Mouse (Mus musculus): ENCODE data around the gene Pip5kl1.

Pip5kl1 gene

GRCm38 (mm10) chr2:32574497-32574896, at the start of gene Pip5kl1:
Pip5kl1 (plus strand) TSS chr2:32574797.
- DNase-seq (ENCODE audit: low spot score in 2 of 2) = no peak

- DNase-seq (ENCODE audit: low spot score in 2 of 2) = no peak
These were observed 48.8 kb upstream of the Pip5kl1 start for GRCm38 (mm10) chr2:32525816-32526215.

- DNase-seq (ENCODE audit: low spot score in 2 of 2) = no peak
These were observed 47.1 kb upstream of the Pip5kl1 start for GRCm38 (mm10) chr2:32527468-32527966.

GRCm38 (mm10) chr2:32528326-32528725, 46.3 kb upstream of the Pip5kl1 start:
- DNase-seq (ENCODE audit: low spot score in 2 of 2) = no peak

GRCm38 (mm10) chr2:32530479-32530878, 44.1 kb upstream of the Pip5kl1 start:
- DNase-seq (ENCODE audit: low spot score in 2 of 2) = no peak

- no peak for DNase-seq (ENCODE audit: low spot score in 2 of 2)
These were observed 41.4 kb upstream of the Pip5kl1 start for GRCm38 (mm10) chr2:32533163-32533562.

GRCm38 (mm10) chr2:32534061-32534732, 40.4 kb upstream of the Pip5kl1 start:
- DNase-seq (ENCODE audit: low spot score in 2 of 2) = no peak

- peak; percentile 97 to 98 for DNase-seq (ENCODE audit: low spot score in 2 of 2)
These were observed 39.7 kb upstream of the Pip5kl1 start, which contains the start of gene Fam102a for GRCm38 (mm10) chr2:32534733-32535471. Fam102a (plus strand) TSS chr2:32535332.

- DNase-seq (ENCODE audit: low spot score in 2 of 2) = peak; percentile 29 to 42
These were observed 39.1 kb upstream of the Pip5kl1 start for GRCm38 (mm10) chr2:32535501-32535991.

GRCm38 (mm10) chr2:32536086-32536633, 38.4 kb upstream of the Pip5kl1 start:
- no peak for DNase-seq (ENCODE audit: low spot score in 2 of 2)

GRCm38 (mm10) chr2:32536634-32537359, 37.8 kb upstream of the Pip5kl1 start:
- peak; percentile 22 to 50 for DNase-seq (ENCODE audit: low spot score in 2 of 2)

GRCm38 (mm10) chr2:32537360-32537905, 37.2 kb upstream of the Pip5kl1 start:
- DNase-seq (ENCODE audit: low spot score in 2 of 2) = no peak

GRCm38 (mm10) chr2:32537941-32538340, 36.7 kb upstream of the Pip5kl1 start:
- no peak for DNase-seq (ENCODE audit: low spot score in 2 of 2)

GRCm38 (mm10) chr2:32538461-32538860, 36.1 kb upstream of the Pip5kl1 start:
- DNase-seq (ENCODE audit: low spot score in 2 of 2) = no peak

- no peak for DNase-seq (ENCODE audit: low spot score in 2 of 2)
These were observed 35.1 kb upstream of the Pip5kl1 start for GRCm38 (mm10) chr2:32539452-32539981.

GRCm38 (mm10) chr2:32541333-32541908, 33.2 kb upstream of the Pip5kl1 start:
- DNase-seq (ENCODE audit: low spot score in 2 of 2) = no peak

GRCm38 (mm10) chr2:32541986-32542573, 32.5 kb upstream of the Pip5kl1 start:
- no peak for DNase-seq (ENCODE audit: low spot score in 2 of 2)

GRCm38 (mm10) chr2:32543031-32543449, 31.6 kb upstream of the Pip5kl1 start:
- DNase-seq (ENCODE audit: low spot score in 2 of 2) = no peak

GRCm38 (mm10) chr2:32546951-32547350, 27.6 kb upstream of the Pip5kl1 start:
- no peak for DNase-seq (ENCODE audit: low spot score in 2 of 2)

GRCm38 (mm10) chr2:32547380-32547779, 27.2 kb upstream of the Pip5kl1 start:
- no peak for DNase-seq (ENCODE audit: low spot score in 2 of 2)

Measured in frontal cortex, postnatal 25 days (tissue).